Mouse (Mus musculus) MEL (cell line): ENCODE data around the gene Eif1ad.

Experiments used
- CTCF ChIP-seq, 3 experiments: IDR thresholded peaks in 2 of 3; conservative IDR thresholded peaks in 1 of 3; 2 replicates each; pipeline ENCODE4 v1.5.1; 2011 to 2012; ENCODE audit warnings: low read length in 3 of 3, low read depth in 2 of 3, mild to moderate bottlenecking in 2 of 3, improper control_type of control experiment in 1 of 3, inconsistent platforms in 1 of 3, mixed read lengths in 1 of 3, moderate library complexity in 1 of 3; ENCODE audit not compliant: control insufficient read depth in 1 of 3, insufficient read depth in 1 of 3, poor library complexity in 1 of 3, severe bottlenecking in 1 of 3
- GATA1 ChIP-seq: IDR thresholded peaks from 2 replicates; pipeline ENCODE4 v1.6.1; 2011; ENCODE audit warnings: low read depth, low read length, improper control_type of control experiment
- MAFK ChIP-seq: IDR thresholded peaks from 2 replicates; pipeline ENCODE4 v1.6.1; 2011; ENCODE audit warnings: low read depth, mild to moderate bottlenecking, low read length, improper control_type of control experiment, borderline replicate concordance
- MEF2A ChIP-seq: IDR thresholded peaks from 2 replicates; pipeline ENCODE4 v1.6.1; 2014; ENCODE audit warnings: low read depth, mild to moderate bottlenecking, inconsistent platforms, low read length, improper control_type of control experiment; ENCODE audit not compliant: poor library complexity, insufficient replicate concordance, severe bottlenecking; ENCODE audit errors: extremely low read depth
- POLR2A ChIP-seq, 2 experiments: IDR thresholded peaks; 2 replicates each; pipeline ENCODE4 v1.6.1; 2011 to 2012; ENCODE audit warnings: low read length in 2 of 2, mild to moderate bottlenecking in 2 of 2, control low read depth in 1 of 2, improper control_type of control experiment in 1 of 2, low read depth in 1 of 2, moderate library complexity in 1 of 2; ENCODE audit not compliant: control insufficient read depth in 1 of 2, insufficient read depth in 1 of 2, poor library complexity in 1 of 2
- TAL1 ChIP-seq: IDR thresholded peaks from 2 replicates; pipeline ENCODE4 v1.6.1; 2012; ENCODE audit warnings: mild to moderate bottlenecking, inconsistent platforms, low read length, moderate library complexity, mixed read lengths
- TBP ChIP-seq: IDR thresholded peaks from 2 replicates; pipeline ENCODE4 v1.8.0; 2011; ENCODE audit warnings: low read depth, low read length, improper control_type of control experiment
- USF1 ChIP-seq: IDR thresholded peaks from 2 replicates; pipeline ENCODE4 v1.6.1; 2014; ENCODE audit warnings: low read depth, mild to moderate bottlenecking, inconsistent platforms, low read length, improper control_type of control experiment, moderate library complexity
- USF2 ChIP-seq, 2 experiments: IDR thresholded peaks; 2 replicates each; pipeline ENCODE4 v1.6.1; 2011 to 2012; ENCODE audit warnings: improper control_type of control experiment in 2 of 2, low read length in 2 of 2, borderline replicate concordance in 1 of 2, inconsistent platforms in 1 of 2, low read depth in 1 of 2, mild to moderate bottlenecking in 1 of 2; ENCODE audit not compliant: insufficient read depth in 1 of 2

- TF ChIP-seq USF2 (IDR thresholded peaks at IDR 0.05; ENCODE audit: borderline replicate concordance in 1 of 2, insufficient read depth in 1 of 2, low read depth in 1 of 2, low read length in 2 of 2) (no peak), GATA1 (no peak), TBP (no peak), TAL1 (no peak), CTCF (IDR thresholded peaks at IDR 0.05 in 2 of 3, conservative IDR thresholded peaks at IDR 0.05 in 1 of 3; ENCODE audit: control insufficient read depth in 1 of 3, insufficient read depth in 1 of 3, low read depth in 2 of 3, low read length in 3 of 3, poor library complexity in 1 of 3, severe bottlenecking in 1 of 3) (0 out of 6 replicates have a peak, but pooled peaks of 1 of the 3 experiments have one; percentile 10), POLR2A (IDR thresholded peaks at IDR 0.05; ENCODE audit: control insufficient read depth in 1 of 2, insufficient read depth in 1 of 2, low read depth in 1 of 2, low read length in 2 of 2, poor library complexity in 1 of 2) (no peak), USF1 (no peak), MEF2A (no peak), MAFK (no peak)
These were observed 35.8 kb downstream of the Eif1ad start, which contains the start of gene Tsga10ip for GRCm38 (mm10) chr19:5402293-5402692.
